Mouse (Mus musculus) small intestine, adult 2 months (tissue): Measurements from ENCODE around the gene Ncmap.

Experiments
- CTCF ChIP-seq: fragments of 200-500 bp; IDR thresholded peaks from 2 replicates; pipeline ENCODE4 v1.5.1; 2012; ENCODE audit warnings: low read depth, mild to moderate bottlenecking, control low read depth, inconsistent platforms, low read length, moderate library complexity, mixed read lengths; ENCODE audit not compliant: insufficient replicate concordance, insufficient read length; ENCODE audit errors: extremely low read depth
- POLR2A ChIP-seq: fragments of 200-500 bp; IDR thresholded peaks from 2 replicates; pipeline ENCODE4 v1.6.1; 2012; ENCODE audit warnings: low read depth, mild to moderate bottlenecking, control low read depth, inconsistent platforms, low read length, moderate library complexity

DNA sequence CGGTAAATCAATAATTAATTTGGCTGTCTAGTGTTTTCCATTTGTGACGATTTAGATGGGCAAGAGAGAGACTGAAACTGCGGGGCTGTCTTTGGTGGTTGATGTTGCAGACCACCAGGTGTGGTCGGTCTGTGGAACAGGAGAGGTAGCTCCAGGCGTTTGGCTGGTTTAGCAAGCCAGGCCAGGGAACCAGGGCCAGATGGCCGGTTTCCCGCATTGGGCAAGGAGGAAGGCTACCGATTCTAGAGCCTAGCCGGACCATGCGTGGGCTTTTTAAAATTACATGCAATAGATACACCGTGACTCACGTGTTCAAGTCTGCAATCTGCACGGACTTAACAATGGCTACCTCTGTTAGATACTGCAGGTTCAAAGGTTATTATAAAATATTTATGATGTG lies 22.9 kb upstream of the Ncmap start:
- TF ChIP-seq POLR2A: no peak
- TF ChIP-seq CTCF: no peak
